Mouse (Mus musculus) limb, embryonic 14.5 days (tissue): ENCODE results near the gene Tmem178b. TPM values are rescaled to one million over a fixed set of nuclear protein-coding genes. Genes with fewer than 3 reads are reported as not detected.

Source experiments
- ATAC-seq: fragments of 200-750 bp; cut with Nextera tagmentation; 2 replicates; pipeline ENCODE4 v1.8.0; 2017; ENCODE audit warnings: low read depth, moderate number of reproducible peaks, moderate TSS enrichment; ENCODE audit not compliant: low FRiP score
- DNase-seq: peaks from one replicate; pipeline ENCODE4 v3.0.0-alpha.2; 2015; ENCODE audit warnings: low spot score
- H3K27ac ChIP-seq: fragments of 300-500 bp; sonication (generic); replicated peaks from 2 replicates; pipeline ENCODE4 v1.5.1; 2014; ENCODE audit warnings: low read depth, mild to moderate bottlenecking, low read length, moderate library complexity, mixed read lengths
- H3K27me3 ChIP-seq: fragments of 300-500 bp; sonication (generic); 2 replicates; pipeline ENCODE4 v1.6.1; 2014; ENCODE audit warnings: low read length, mixed read lengths; ENCODE audit not compliant: control insufficient read depth, insufficient read depth
- H3K36me3 ChIP-seq: fragments of 300-500 bp; sonication (generic); 2 replicates; pipeline ENCODE4 v1.6.1; 2014; ENCODE audit warnings: mild to moderate bottlenecking, low read length, moderate library complexity, mixed read lengths; ENCODE audit not compliant: control insufficient read depth, insufficient read depth
- H3K4me1 ChIP-seq: fragments of 300-500 bp; sonication (generic); 2 replicates; pipeline ENCODE4 v1.6.1; 2014; ENCODE audit warnings: antibody characterized with exemption, low read length, mixed read lengths; ENCODE audit not compliant: control insufficient read depth, insufficient read depth
- H3K4me2 ChIP-seq: fragments of 300-500 bp; sonication (generic); replicated peaks from 2 replicates; pipeline ENCODE4 v1.6.1; 2014; ENCODE audit warnings: low read depth, mild to moderate bottlenecking, low read length, moderate library complexity; ENCODE audit not compliant: severe bottlenecking
- H3K4me3 ChIP-seq: fragments of 300-500 bp; sonication (generic); replicated peaks from 2 replicates; pipeline ENCODE4 v1.5.1; 2014; ENCODE audit warnings: low read length
- H3K9ac ChIP-seq: fragments of 300-500 bp; sonication (generic); 2 replicates; pipeline ENCODE4 v1.6.1; 2014; ENCODE audit warnings: mild to moderate bottlenecking, low read depth, low read length, moderate library complexity; ENCODE audit not compliant: severe bottlenecking
- H3K9me3 ChIP-seq: fragments of 300-500 bp; sonication (generic); 2 replicates; pipeline ENCODE4 v1.6.1; 2016; ENCODE audit warnings: low read length; ENCODE audit not compliant: control insufficient read depth
- POLR2A ChIP-seq: fragments of 200-500 bp; IDR thresholded peaks from 2 replicates; pipeline ENCODE4 v1.8.0; 2012; ENCODE audit warnings: inconsistent platforms, mild to moderate bottlenecking, moderate library complexity, borderline replicate concordance; ENCODE audit not compliant: insufficient read depth, insufficient read length; ENCODE audit errors: extremely low read depth
- WGBS: fragments of 180-500 bp; shearing (Covaris S2); extraction: QIAGEN DNeasy Blood & Tissue Kit; methylation state at CpG from one replicate; pipeline ENCODE4 v1.1.7; 2014; 5-methylcytosine and 5-hydroxymethylcytosine counted together
- polyA plus RNA-seq, 2 experiments: library from polyadenylated mRNA; depleted of rRNA in 1 of 2; stranded (reverse) in 1 of 2; unstranded in 1 of 2; fragments of >200 nt; fragmentation: Nextera tagmentation in 1 of 2; extraction: Ambion mirVana in 1 of 2; gene quantifications; 2 replicates each; pipeline versions ENCODE4 v1.2.1 to v1.2.3; 2012 to 2014

Gene Tmem178b
- polyA plus RNA-seq, 2 experiments: 1.2 to 2.3 TPM

DNA sequence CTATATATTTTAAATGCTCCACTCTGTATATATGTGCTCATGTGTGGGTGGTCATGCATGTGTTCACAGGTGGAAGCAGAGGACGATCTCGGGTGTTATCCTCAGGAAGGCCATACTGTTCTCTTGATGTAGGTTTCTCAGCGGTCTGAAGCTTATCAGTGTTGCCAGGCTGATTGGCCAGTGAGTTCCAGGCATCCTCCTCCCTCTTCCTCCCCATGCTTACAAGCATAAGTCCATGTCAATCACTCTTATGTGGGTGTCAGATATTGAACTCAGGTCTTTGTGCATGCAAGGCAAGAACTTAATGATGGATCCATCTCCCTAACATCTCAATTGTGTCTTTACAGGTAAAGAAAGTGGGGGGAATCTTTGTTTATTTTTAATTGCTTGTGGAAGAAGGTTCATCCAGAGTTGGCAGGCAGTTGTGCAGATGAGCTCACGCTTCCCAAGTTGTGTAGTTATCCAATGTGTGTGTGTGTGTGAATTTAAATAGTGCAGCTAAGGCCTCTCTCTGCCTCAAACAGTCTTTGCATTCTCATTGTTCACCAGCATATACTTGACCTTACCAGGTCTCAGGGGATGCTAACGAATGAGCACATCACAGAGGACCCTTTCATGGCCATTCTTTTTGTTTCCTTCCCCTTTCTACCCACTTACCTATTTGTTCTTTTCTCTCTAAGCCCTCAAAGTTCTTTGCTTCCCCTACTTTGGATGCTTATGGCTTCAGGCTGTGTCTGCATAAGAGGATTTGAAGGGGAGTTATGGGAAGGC lies 72.8 kb downstream of the Tmem178b start:
- no peak for TF ChIP-seq POLR2A
- H3K27ac ChIP-seq: no peak overlapping the region
- H3K4me2 ChIP-seq: no peak overlapping the region
- H3K9ac ChIP-seq: no peak overlapping the region
- H3K27me3 ChIP-seq: no peaks in the 10 kb centered on the region
- H3K9me3 ChIP-seq: no peaks in the 10 kb centered on the region
- no peaks in the 10 kb centered on the region for H3K36me3 ChIP-seq
- DNase-seq (no peak), ATAC-seq (no peak)
- 70% methylated on average over 5 of the region's 5 CpGs for WGBS
- no peaks in the 10 kb centered on the region for H3K4me1 ChIP-seq
- no peak overlapping the region for H3K4me3 ChIP-seq

DNA sequence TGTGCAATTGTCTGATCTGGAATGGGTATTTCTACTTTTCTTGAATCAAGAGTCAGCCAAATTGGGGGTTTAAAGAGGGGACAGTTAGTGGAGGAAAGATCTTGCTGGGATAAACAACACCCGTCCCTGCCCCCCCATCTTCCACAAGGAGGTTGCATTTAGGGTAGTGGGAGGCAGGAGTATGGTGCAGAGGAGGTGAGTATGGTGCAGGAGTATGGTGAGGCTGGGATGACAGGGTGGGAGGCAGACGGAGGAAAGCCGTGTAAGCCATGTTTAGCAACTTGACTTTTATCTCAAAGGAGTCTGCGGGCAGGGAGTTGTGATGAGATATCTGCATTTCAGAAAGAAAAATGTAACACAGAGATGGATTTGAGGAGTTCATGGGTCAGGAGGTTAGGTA lies 73.5 kb downstream of the Tmem178b start:
- WGBS: 89% methylated on average over 4 of the region's 4 CpGs
- TF ChIP-seq POLR2A: no peak

DNA sequence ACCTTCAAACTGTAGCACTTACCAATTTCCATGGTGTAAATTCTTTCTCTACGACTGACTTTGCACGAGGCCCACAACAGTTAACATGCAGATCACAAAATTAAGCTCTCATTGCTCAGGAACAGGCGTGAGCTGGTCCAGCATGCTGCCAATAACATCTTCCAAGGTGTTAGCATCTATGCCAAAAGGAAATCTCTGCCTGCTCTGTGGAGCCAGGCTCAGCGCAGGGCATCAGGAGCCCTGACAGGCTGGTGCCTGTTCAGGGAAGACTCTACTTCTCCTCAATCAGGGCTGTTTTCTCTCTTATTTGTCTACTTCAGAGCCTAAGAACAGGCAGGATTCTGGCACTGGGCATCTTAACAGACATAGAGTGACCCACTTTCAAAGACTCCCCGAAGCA lies 80.9 kb downstream of the Tmem178b start:
- ATAC-seq: no peak

More for the DNA sequence above, 73.5 kb downstream of the Tmem178b start:
- Histone ChIP-seq H3K9me3 (no peaks in the 10 kb centered on the region), H3K27ac (no peak overlapping the region), H3K4me1 (no peaks in the 10 kb centered on the region), H3K4me2 (no peak overlapping the region), H3K36me3 (no peaks in the 10 kb centered on the region), H3K27me3 (no peaks in the 10 kb centered on the region), H3K9ac (no peak overlapping the region), H3K4me3 (no peak overlapping the region)
- DNase-seq: no peak
- no peak for ATAC-seq

GRCm38 (mm10) chr6:39955211-39955610 lies 82.1 kb downstream of the Tmem178b start:
- WGBS: 93% methylated on average over 2 of the region's 2 CpGs
- H3K27me3 ChIP-seq: no peaks in the 10 kb centered on the region
- no peak overlapping the region for H3K4me3 ChIP-seq
- H3K9ac ChIP-seq: no peak overlapping the region
- no peaks in the 10 kb centered on the region for H3K36me3 ChIP-seq
- no peaks in the 10 kb centered on the region for H3K4me1 ChIP-seq
- H3K9me3 ChIP-seq: no peaks in the 10 kb centered on the region
- TF ChIP-seq POLR2A: no peak
- no peak overlapping the region for H3K4me2 ChIP-seq
- no peak for DNase-seq
- H3K27ac ChIP-seq: no peak overlapping the region
- no peak for ATAC-seq

More for the DNA sequence above, 80.9 kb downstream of the Tmem178b start:
- H3K4me2 ChIP-seq: no peak overlapping the region
- WGBS: 87% methylated on average over 5 of the region's 5 CpGs
- H3K27ac ChIP-seq: no peak overlapping the region
- DNase-seq: no peak
- H3K9ac ChIP-seq: no peak overlapping the region
- H3K36me3 ChIP-seq: no peaks in the 10 kb centered on the region
- TF ChIP-seq POLR2A: no peak
- no peaks in the 10 kb centered on the region for H3K9me3 ChIP-seq
- H3K27me3 ChIP-seq: no peaks in the 10 kb centered on the region
- no peaks in the 10 kb centered on the region for H3K4me1 ChIP-seq
- no peak overlapping the region for H3K4me3 ChIP-seq

- H3K27me3 ChIP-seq: no peaks in the 10 kb centered on the region
- no peaks in the 10 kb centered on the region for H3K4me1 ChIP-seq
- H3K9me3 ChIP-seq: no peaks in the 10 kb centered on the region
- no peak for TF ChIP-seq POLR2A
- no peak overlapping the region for H3K4me3 ChIP-seq
- ATAC-seq (no peak), DNase-seq (no peak)
- H3K9ac ChIP-seq: no peak overlapping the region
- H3K4me2 ChIP-seq: no peak overlapping the region
- no peak overlapping the region for H3K27ac ChIP-seq
- WGBS: 67% methylated on average over 4 of the region's 4 CpGs
- H3K36me3 ChIP-seq: no peaks in the 10 kb centered on the region
These were observed 91.5 kb downstream of the Tmem178b start for GRCm38 (mm10) chr6:39964606-39965005.
